Mouse (Mus musculus) erythroblast, adult 5-6 weeks (primary cell): ENCODE measurements around the gene Jtb. TPM values are rescaled to one million over a fixed set of nuclear protein-coding genes. Genes with fewer than 3 reads are reported as not detected.
"Not testable (repeated sequence)": the region's sequence is repeated elsewhere in the genome, so short reads cannot be mapped to it uniquely, and the experiment has no call there.

Experiments
- ATAC-seq: replicated peaks from 2 replicates; pipeline ENCODE4 v1.8.0; 2016; ENCODE audit warnings: moderate number of reproducible peaks, mild to moderate bottlenecking, moderate TSS enrichment, inconsistent platforms; ENCODE audit not compliant: poor library complexity, low FRiP score, severe bottlenecking
- total RNA-seq, 2 experiments: library from RNA; stranded (forward) in 1 of 2; stranded (reverse) in 1 of 2; fragments of 150-400 nt in 1 of 2; fragments of 200-764, 138-1000 nt in 1 of 2; gene quantifications; 2 replicates each; pipeline versions ENCODE4 v1.2.3 to v1.2.4; 2015 to 2017; ENCODE audit warnings: low replicate concordance in 2 of 2

Gene Jtb
- total RNA-seq, 2 experiments from 2014 or later: 7.3 to 26.5 TPM

GRCm38 (mm10) chr3:90221123-90221522 is 10.3 kb upstream of the Jtb start:
- no peak for ATAC-seq

- ATAC-seq: no peak
Measured at GRCm38 (mm10) chr3:90222455-90222854, 8.9 kb upstream of the Jtb start.

GRCm38 (mm10) chr3:90222941-90223340 is 8.5 kb upstream of the Jtb start:
- ATAC-seq: no peak

- ATAC-seq: no peak
Measured at GRCm38 (mm10) chr3:90224331-90224730, 7.1 kb upstream of the Jtb start.

GRCm38 (mm10) chr3:90231075-90231474 is 322 bp upstream of the Jtb start:
- no peak for ATAC-seq

GRCm38 (mm10) chr3:90241251-90241650 is 9.9 kb downstream of the Jtb start:
- no peak for ATAC-seq

- ATAC-seq: no peak
Measured at GRCm38 (mm10) chr3:90241669-90242358, 10.4 kb downstream of the Jtb start.

GRCm38 (mm10) chr3:90242984-90243775 is 11.8 kb downstream of the Jtb start, which contains the start of gene Creb3l4:
TSS of gene Creb3l4 (minus strand) at chr3:90243512.
- ATAC-seq: no peak

GRCm38 (mm10) chr3:90245406-90245805 is 14.0 kb downstream of the Jtb start:
- no peak for ATAC-seq

- ATAC-seq: peak; percentile 60
Measured at GRCm38 (mm10) chr3:90247630-90247959, 16.2 kb downstream of the Jtb start.

GRCm38 (mm10) chr3:90247960-90248745 is 16.8 kb downstream of the Jtb start, which contains the start of gene Slc39a1:
TSS of gene Slc39a1 (plus strand) at chr3:90248172.
- peak; percentile 93 for ATAC-seq

GRCm38 (mm10) chr3:90248746-90249100 is 17.3 kb downstream of the Jtb start:
- peak; percentile 19; the same call in 1 of the 2 replicates for ATAC-seq

- no peak for ATAC-seq
Measured at GRCm38 (mm10) chr3:90250791-90251190, 19.4 kb downstream of the Jtb start.

GRCm38 (mm10) chr3:90251731-90252226 is 20.4 kb downstream of the Jtb start:
- ATAC-seq: not testable (repeated sequence)

GRCm38 (mm10) chr3:90252659-90253058 is 21.3 kb downstream of the Jtb start:
- ATAC-seq: not testable (repeated sequence)

- ATAC-seq: not testable (repeated sequence)
Measured at GRCm38 (mm10) chr3:90253174-90253573, 21.8 kb downstream of the Jtb start.

- peak; percentile 98 for ATAC-seq
Measured at GRCm38 (mm10) chr3:90253653-90254418, 22.4 kb downstream of the Jtb start, which contains the start of gene Crtc2. TSS of gene Crtc2 (plus strand) at chr3:90254163.

GRCm38 (mm10) chr3:90254419-90255193 is 23.2 kb downstream of the Jtb start:
- peak; percentile 59 for ATAC-seq

- ATAC-seq: no peak
Measured at GRCm38 (mm10) chr3:90255194-90255565, 23.8 kb downstream of the Jtb start.
